In genomic region chr8:85780091-85780490, GRCm38 (mm10) we compare ENCODE assay signal across 22 mouse cellular contexts.
DNase-seq lines count a peak whose midpoint lies in the region; ATAC-seq and TF ChIP-seq lines count a peak whose summit lies in the region.
"Had no signal": no experiment of that assay in that cellular context is flagged by ENCODE, and none has a peak within 500 bp of the region (broad histone marks: within the 10 kb centered on the region; RNA-seq: fewer than 3 reads in every experiment).

No protein-coding gene starts in this region.

- no peak overlapping the region for H3K4me3 ChIP-seq in midbrain, embryonic 14.5 days (replicated peaks; ENCODE audit: low read depth, low read length)
- H3K4me3 ChIP-seq in midbrain, embryonic 16.5 days (ENCODE audit: low read depth, low read length): no peak overlapping the region
- no peak overlapping the region for H3K4me3 ChIP-seq in heart, adult 2 months
- H3K4me3 ChIP-seq: erythroblast, embryonic 14.5 days; heart, embryonic 10.5 days; hindbrain, embryonic 15.5 days; layer of hippocampus, adult 2 months; limb, embryonic 10.5 days had no signal

- intact Hi-C loops in heart, adult 2 months (cut with DNase I): no loop called here

- WGBS in midbrain, embryonic 14.5 days: 72% methylated on average over 3 of the region's 3 CpGs
- 66% methylated on average over 3 of the region's 3 CpGs for WGBS in midbrain, embryonic 16.5 days
- 93% methylated on average over 3 of the region's 3 CpGs for WGBS in heart, adult 2 months

- no peak for TF ChIP-seq POLR2A in heart, adult 2 months (IDR thresholded peaks at IDR 0.05; ENCODE audit: insufficient read depth, low read depth, low read length)

- H3K4me1 ChIP-seq in midbrain, embryonic 14.5 days (ENCODE audit: control insufficient read depth, insufficient read depth, low read length): no peaks in the 10 kb centered on the region
- no peaks in the 10 kb centered on the region for H3K4me1 ChIP-seq in midbrain, embryonic 16.5 days (ENCODE audit: control insufficient read depth, insufficient read depth, low read length)
- no peaks in the 10 kb centered on the region for H3K4me1 ChIP-seq in heart, adult 2 months (ENCODE audit: control insufficient read depth, insufficient read depth, low read length)
- H3K4me1 ChIP-seq: heart, embryonic 10.5 days; hindbrain, embryonic 15.5 days; limb, embryonic 10.5 days had no signal

- no peaks in the 10 kb centered on the region for H3K27me3 ChIP-seq in midbrain, embryonic 14.5 days (ENCODE audit: control insufficient read depth, insufficient read depth, low read length)
- H3K27me3 ChIP-seq in midbrain, embryonic 16.5 days (ENCODE audit: control insufficient read depth, insufficient read depth, low read depth, low read length): no peaks in the 10 kb centered on the region
- no peaks in the 10 kb centered on the region for H3K27me3 ChIP-seq in heart, adult 2 months (ENCODE audit: control insufficient read depth, insufficient read depth, low read length)
- H3K27me3 ChIP-seq: hindbrain, embryonic 15.5 days had no signal

- H3K4me2 ChIP-seq in midbrain, embryonic 14.5 days (ENCODE audit: low read length): no peak overlapping the region
- no peak overlapping the region for H3K4me2 ChIP-seq in midbrain, embryonic 16.5 days (ENCODE audit: low read length)
- H3K4me2 ChIP-seq: hindbrain, embryonic 15.5 days; liver, embryonic 11.5 days; midbrain, embryonic 11.5 days had no signal

- ATAC-seq in cerebellum, adult (ENCODE audit: insufficient number of reproducible peaks, low FRiP score, low TSS enrichment): no peak
- ATAC-seq in midbrain, embryonic 14.5 days (ENCODE audit: low FRiP score, low TSS enrichment): no peak
- no peak for ATAC-seq in midbrain, embryonic 16.5 days
- ATAC-seq: intestine, postnatal 0 days had no signal

- no peak for TF ChIP-seq EP300 in heart, adult 2 months (IDR thresholded peaks at IDR 0.05; ENCODE audit: insufficient read depth, low read depth, low read length)

- H3K36me3 ChIP-seq in midbrain, embryonic 14.5 days (ENCODE audit: control insufficient read depth, insufficient read depth, low read length): peaks cover 8% of the 10 kb centered on the region; the same call in 1 of the 2 replicates
- H3K36me3 ChIP-seq in midbrain, embryonic 16.5 days (ENCODE audit: control insufficient read depth, insufficient read depth, low read length): peaks cover 3% of the 10 kb centered on the region; the same call in 1 of the 2 replicates
- H3K36me3 ChIP-seq in heart, adult 2 months (ENCODE audit: control insufficient read depth, insufficient read depth, low read length): no peaks in the 10 kb centered on the region
- H3K36me3 ChIP-seq: heart, embryonic 10.5 days had no signal

- H3K9ac ChIP-seq in midbrain, embryonic 14.5 days (replicated peaks; ENCODE audit: low read length): no peak overlapping the region
- no peak overlapping the region for H3K9ac ChIP-seq in midbrain, embryonic 16.5 days (ENCODE audit: low read depth, low read length)
- no peak overlapping the region for H3K9ac ChIP-seq in heart, adult 2 months (ENCODE audit: low read depth, low read length)
- H3K9ac ChIP-seq: hindbrain, embryonic 15.5 days had no signal

- no peaks in the 10 kb centered on the region for H3K9me3 ChIP-seq in midbrain, embryonic 14.5 days (ENCODE audit: control insufficient read depth, low read length)
- no peaks in the 10 kb centered on the region for H3K9me3 ChIP-seq in midbrain, embryonic 16.5 days (replicated peaks; ENCODE audit: control insufficient read depth, low read length, poor library complexity, severe bottlenecking)
- H3K9me3 ChIP-seq: heart, embryonic 10.5 days; hindbrain, embryonic 15.5 days; limb, embryonic 10.5 days had no signal

- DNase-seq in cerebellum, adult 11-12 months: peak; percentile 27
- DNase-seq in midbrain, embryonic 14.5 days: peak; percentile 24
- DNase-seq in embryo, embryonic 10.5 days (ENCODE audit: low spot score): peak; percentile 15
- no peak for DNase-seq in thymus, postnatal 4 days
- no peak for DNase-seq in heart, adult 2 months
- DNase-seq in heart, adult 8-10 months (ENCODE audit: low spot score): no peak
- DNase-seq: adrenal gland, adult 2 months; gastrocnemius, postnatal 10 days; heart, postnatal 10 days; lung, adult 2 months; lung, postnatal 36 days; thymus, adult 2 months had no signal

- H3K79me2 ChIP-seq in heart, adult 2 months (replicated peaks; ENCODE audit: control insufficient read depth, insufficient read depth, low read length): no peaks in the 10 kb centered on the region

- no peak for TF ChIP-seq CTCF in heart, adult 2 months (IDR thresholded peaks at IDR 0.05)

- H3K27ac ChIP-seq in midbrain, embryonic 14.5 days (replicated peaks; ENCODE audit: low read depth, low read length): no peak overlapping the region
- H3K27ac ChIP-seq in midbrain, embryonic 16.5 days (ENCODE audit: low read length): no peak overlapping the region
- H3K27ac ChIP-seq in heart, adult 2 months: no peak overlapping the region
- H3K27ac ChIP-seq: heart, embryonic 10.5 days; hindbrain, embryonic 15.5 days; layer of hippocampus, adult 2 months; limb, embryonic 10.5 days had no signal

Comparison
In these comparisons a context has a peak if more than half of its experiments do, and no peak if none do; other contexts are left out.
1. DNase-seq: peak in cerebellum, adult 11-12 months (single experiment), midbrain, embryonic 14.5 days (single experiment) and embryo, embryonic 10.5 days (single experiment); none in thymus, postnatal 4 days (single experiment), heart, adult 2 months (0 of 2) and heart, adult 8-10 months (single experiment).